Mouse (Mus musculus) olfactory bulb, adult 2 months (tissue): ENCODE measurements around the gene Hist2h3c2. TPM values are rescaled to one million over a fixed set of nuclear protein-coding genes. Genes with fewer than 3 reads are reported as not detected.
"Not testable (repeated sequence)": the region's sequence is repeated elsewhere in the genome, so short reads cannot be mapped to it uniquely, and the experiment has no call there.

Experiments used
- H3K27ac ChIP-seq: fragments of 200-500 bp; 2 replicates; pipeline ENCODE4 v1.5.1; 2012; ENCODE audit warnings: low read depth, low read length; ENCODE audit not compliant: insufficient read depth
- H3K4me1 ChIP-seq: fragments of 200-500 bp; 2 replicates; pipeline ENCODE4 v1.6.1; 2012; ENCODE audit warnings: low read length; ENCODE audit not compliant: control insufficient read depth, insufficient read depth
- H3K4me3 ChIP-seq: fragments of 200-500 bp; 2 replicates; pipeline ENCODE4 v1.5.1; 2012; ENCODE audit warnings: mild to moderate bottlenecking, low read depth, low read length, moderate library complexity; ENCODE audit not compliant: insufficient read depth
- CTCF ChIP-seq: fragments of 200-500 bp; IDR thresholded peaks from 2 replicates; pipeline ENCODE4 v1.5.1; 2012; ENCODE audit warnings: low read depth, mild to moderate bottlenecking, low read length, moderate library complexity; ENCODE audit not compliant: insufficient read depth
- POLR2A ChIP-seq: fragments of 200-500 bp; IDR thresholded peaks from 2 replicates; pipeline ENCODE4 v1.6.1; 2012; ENCODE audit warnings: mild to moderate bottlenecking, low read depth, low read length, moderate library complexity; ENCODE audit not compliant: insufficient read depth
- WGBS: fragments of 180-500 bp; shearing (Covaris S2); methylation state at CpG from one replicate; pipeline ENCODE4 v1.1.7; 2018; 5-methylcytosine and 5-hydroxymethylcytosine counted together
- polyA plus RNA-seq: library from polyadenylated mRNA; stranded (reverse); fragments of >200 nt; gene quantifications from 2 replicates; pipeline ENCODE4 v1.2.4, GENCODE M21; 2012; ENCODE audit warnings: low replicate concordance; ENCODE audit not compliant: missing spikeins, insufficient read depth, insufficient read length

The Hist2h3c2 gene
- polyA plus RNA-seq, 1 experiment: not detected

DNA sequence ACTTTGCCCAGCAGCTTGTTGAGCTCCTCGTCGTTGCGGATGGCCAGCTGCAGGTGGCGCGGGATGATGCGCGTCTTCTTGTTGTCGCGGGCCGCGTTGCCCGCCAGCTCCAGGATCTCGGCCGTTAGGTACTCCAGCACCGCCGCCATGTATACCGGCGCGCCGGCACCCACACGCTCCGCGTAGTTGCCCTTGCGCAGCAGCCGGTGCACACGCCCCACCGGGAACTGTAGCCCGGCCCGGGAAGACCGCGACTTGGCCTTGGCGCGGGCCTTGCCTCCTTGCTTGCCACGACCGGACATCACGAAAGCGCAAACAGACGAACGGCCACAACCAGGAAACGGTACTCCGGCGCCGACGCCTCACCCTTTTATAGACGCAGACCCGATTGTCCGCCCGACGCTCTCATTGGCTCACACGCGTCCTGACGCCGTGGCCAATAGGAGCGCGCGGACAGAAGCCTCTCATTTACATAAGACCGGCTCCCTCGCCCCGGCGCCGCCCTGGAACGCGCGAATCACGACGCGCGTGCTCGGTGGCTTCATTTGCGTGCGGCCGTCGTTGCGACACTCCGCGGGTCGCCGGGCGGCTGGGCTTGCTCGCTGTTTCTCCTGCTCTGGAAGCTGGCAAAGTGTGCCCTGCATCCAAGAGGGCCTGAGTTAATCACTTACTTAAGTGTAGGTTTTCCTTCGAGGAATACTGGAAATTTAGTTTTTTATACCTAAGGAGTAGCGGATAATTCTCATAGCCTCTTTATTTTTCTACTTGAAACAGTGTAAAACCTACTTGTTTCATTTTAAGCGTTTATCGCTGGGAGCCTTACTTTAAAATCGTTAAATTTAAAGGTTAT is 1.2 kb upstream of the Hist2h3c2 start, which contains the start of gene Hist2h2aa2:
Gene Hist2h2aa2, minus strand, starts transcription at position 328 of the 850 bp plus-strand sequence.
- not testable (repeated sequence) for H3K4me1 ChIP-seq
- whole genome bisulfite sequencing: 2% methylated on average over 41 of the region's 85 CpGs
- peak; percentile 42; the same call in 1 of the 2 replicates for TF ChIP-seq POLR2A
- Histone ChIP-seq H3K4me3 (peak within 1 kb of the TSS; percentile 52), H3K27ac (peak within 1 kb of the TSS; percentile 58)

DNA sequence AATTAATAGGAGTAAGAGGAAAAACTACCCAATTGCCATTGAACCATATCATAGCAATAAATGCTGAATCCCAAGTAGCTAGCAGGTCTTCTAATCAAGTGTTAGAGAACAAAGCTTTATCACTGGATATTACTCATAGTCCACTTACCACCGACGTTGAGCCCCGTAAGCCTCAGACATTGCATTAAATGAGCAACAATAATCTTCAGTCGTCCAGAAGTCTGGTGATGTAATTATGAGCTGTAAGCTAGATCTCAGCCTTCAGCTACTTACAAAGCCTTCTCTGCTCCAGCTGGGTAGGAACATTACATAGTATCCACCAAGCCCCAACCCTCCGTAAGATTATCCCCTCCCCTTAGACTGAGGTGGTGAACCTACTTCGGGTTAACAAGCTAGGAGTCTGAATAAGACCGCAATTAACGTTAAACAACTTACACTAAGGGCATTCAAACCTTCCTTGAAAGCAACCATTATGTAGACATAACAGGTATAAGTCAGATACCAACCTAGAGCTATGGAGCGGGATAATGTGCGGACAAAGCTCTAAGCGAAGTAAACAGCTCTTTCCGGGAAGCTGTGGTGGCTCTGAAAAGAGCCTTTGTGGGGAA is 919 bp downstream of the Hist2h3c2 start:
- TF ChIP-seq CTCF (no peak), POLR2A (no peak)
- Histone ChIP-seq H3K4me3 (no peak overlapping the region; the same call in 1 of the 2 replicates), H3K4me1 (0 out of 2 replicates have a peak, but pooled peaks cover 2% of the 10 kb centered on the region), H3K27ac (no peak overlapping the region)
- 10% methylated on average over 12 of the region's 12 CpGs for whole genome bisulfite sequencing

DNA sequence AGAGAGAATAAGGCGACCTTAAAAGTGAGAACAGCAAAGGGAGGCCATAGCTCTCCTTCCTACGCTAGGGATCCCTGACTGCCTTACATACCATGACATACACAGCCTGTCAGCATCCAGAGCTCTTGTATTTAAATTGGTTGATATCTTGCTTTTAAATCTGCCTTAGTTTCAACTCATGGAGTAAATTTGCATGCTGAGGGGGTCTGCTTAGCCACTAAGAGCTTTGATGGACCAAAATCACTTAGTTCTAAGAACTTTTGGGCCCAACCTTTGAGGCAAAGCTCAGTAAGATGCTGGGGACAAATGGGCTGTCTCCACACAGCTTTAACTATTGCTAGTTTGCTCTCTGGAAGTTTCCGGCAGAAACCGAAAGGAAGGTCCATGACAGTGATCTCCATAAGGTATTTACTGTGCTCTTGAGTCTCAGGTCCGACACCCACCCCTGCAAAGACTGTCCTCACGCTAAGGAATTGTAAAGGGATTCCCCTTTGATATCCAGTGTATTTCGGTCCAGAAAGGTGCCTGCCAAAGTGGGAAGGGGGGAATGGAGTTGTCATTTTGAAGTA is 1.5 kb downstream of the Hist2h3c2 start:
- 57% methylated on average over 7 of the region's 7 CpGs for WGBS
- no peak overlapping the region for H3K4me3 ChIP-seq
- H3K27ac ChIP-seq: no peak overlapping the region
- H3K4me1 ChIP-seq: 0 out of 2 replicates have a peak, but pooled peaks cover 2% of the 10 kb centered on the region
- no peak for TF ChIP-seq CTCF
- no peak for TF ChIP-seq POLR2A

DNA sequence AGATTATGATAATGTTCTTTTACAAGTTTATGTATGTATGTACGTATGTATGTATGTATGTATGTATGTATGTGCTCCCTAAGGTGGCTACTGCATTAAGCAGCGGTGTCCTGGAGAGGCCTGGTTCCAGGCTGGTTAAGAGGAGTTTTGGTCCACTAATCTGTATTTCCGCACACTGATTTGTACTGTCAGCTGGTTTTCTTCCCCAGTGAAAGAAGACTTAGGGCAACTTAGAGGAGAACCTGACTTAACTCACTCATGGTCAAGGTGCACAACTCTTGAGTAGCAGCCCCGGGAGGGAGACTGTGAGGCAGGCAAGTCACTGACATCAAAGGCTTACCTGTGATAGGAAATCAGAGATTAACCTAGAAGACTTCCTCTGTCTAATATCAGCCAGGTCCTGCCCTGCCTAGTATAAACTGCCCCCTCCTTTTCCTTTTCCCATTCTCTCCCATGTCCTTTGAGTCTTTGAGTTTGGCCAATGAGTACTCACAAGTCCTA is 2.0 kb downstream of the Hist2h3c2 start:
- Histone ChIP-seq H3K4me3 (no peak overlapping the region), H3K27ac (no peak overlapping the region), H3K4me1 (0 out of 2 replicates have a peak, but pooled peaks cover 2% of the 10 kb centered on the region)
- WGBS: 87% methylated on average over 4 of the region's 4 CpGs
- no peak for TF ChIP-seq CTCF
- TF ChIP-seq POLR2A: no peak

DNA sequence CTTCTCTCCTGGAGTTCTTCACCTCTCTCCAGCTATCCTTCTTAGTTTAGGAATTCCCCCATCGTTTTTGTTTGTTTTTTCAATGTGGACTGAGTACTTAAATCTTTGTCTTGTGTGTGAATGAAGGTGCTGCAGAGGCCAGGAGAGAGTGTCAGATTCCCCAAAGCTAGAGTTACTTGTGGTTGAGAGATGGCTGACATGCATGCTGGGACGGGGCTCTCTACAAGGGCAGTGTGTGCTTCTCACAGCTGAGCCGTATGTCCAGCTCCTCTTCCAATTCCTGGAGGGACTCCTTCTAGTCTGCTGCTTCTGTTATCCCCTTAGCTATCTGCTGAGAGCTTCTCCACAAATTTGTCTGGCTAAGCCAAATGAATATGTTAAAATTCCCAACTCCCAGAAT is 3.1 kb downstream of the Hist2h3c2 start:
- Histone ChIP-seq H3K27ac (no peak overlapping the region), H3K4me1 (0 out of 2 replicates have a peak, but pooled peaks cover 2% of the 10 kb centered on the region), H3K4me3 (no peak overlapping the region)
- TF ChIP-seq POLR2A: no peak
- TF ChIP-seq CTCF: no peak
- WGBS: 80% methylated on average over 3 of the region's 3 CpGs

DNA sequence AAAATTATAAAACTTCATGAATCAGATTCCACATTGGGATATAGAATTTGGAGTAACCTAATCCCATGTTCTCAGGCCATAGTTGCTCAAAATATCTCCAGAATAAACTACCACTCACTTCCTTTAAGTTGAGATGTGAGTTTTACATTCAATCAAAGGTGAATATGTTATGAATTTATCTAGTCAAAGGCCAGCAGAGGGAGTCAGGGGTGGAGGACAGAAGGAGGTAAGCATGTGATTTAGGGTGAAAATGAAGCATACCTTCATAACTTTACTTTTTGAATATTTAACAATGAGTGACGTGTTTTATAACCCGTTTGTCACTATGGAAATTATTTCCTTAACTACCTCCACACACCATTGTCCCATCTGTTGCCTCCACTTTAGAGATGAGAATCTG is 4.0 kb downstream of the Hist2h3c2 start:
- H3K4me1 ChIP-seq: 0 out of 2 replicates have a peak, but pooled peaks cover 2% of the 10 kb centered on the region
- no peak overlapping the region for H3K27ac ChIP-seq
- WGBS: 91% methylated on average over 2 of the region's 2 CpGs
- H3K4me3 ChIP-seq: no peak overlapping the region
- TF ChIP-seq POLR2A (no peak), CTCF (no peak)

DNA sequence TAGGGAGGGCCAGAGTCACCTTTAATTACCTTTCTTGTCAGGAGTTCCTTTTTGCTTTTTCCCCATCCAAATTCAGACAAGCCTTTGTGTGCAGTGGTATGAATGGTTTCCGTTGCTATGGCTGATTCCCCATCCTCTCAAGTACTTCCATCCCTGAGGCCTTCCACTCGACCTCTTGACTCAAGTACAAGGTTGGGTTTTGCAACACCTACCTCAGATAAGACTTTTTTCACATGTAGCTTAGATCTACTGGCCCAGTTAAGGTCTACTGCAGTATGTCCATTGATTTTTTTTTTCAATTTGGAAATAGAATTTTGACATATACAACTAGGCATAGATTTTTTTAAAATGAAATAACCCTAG is 7.2 kb downstream of the Hist2h3c2 start:
- no peak overlapping the region for H3K4me3 ChIP-seq
- peaks cover under 1% of the 10 kb centered on the region; the same call in 1 of the 2 replicates for H3K4me1 ChIP-seq
- no peak overlapping the region for H3K27ac ChIP-seq
- 74% methylated on average over 2 of the region's 2 CpGs for WGBS
- TF ChIP-seq CTCF: no peak
- TF ChIP-seq POLR2A: no peak

DNA sequence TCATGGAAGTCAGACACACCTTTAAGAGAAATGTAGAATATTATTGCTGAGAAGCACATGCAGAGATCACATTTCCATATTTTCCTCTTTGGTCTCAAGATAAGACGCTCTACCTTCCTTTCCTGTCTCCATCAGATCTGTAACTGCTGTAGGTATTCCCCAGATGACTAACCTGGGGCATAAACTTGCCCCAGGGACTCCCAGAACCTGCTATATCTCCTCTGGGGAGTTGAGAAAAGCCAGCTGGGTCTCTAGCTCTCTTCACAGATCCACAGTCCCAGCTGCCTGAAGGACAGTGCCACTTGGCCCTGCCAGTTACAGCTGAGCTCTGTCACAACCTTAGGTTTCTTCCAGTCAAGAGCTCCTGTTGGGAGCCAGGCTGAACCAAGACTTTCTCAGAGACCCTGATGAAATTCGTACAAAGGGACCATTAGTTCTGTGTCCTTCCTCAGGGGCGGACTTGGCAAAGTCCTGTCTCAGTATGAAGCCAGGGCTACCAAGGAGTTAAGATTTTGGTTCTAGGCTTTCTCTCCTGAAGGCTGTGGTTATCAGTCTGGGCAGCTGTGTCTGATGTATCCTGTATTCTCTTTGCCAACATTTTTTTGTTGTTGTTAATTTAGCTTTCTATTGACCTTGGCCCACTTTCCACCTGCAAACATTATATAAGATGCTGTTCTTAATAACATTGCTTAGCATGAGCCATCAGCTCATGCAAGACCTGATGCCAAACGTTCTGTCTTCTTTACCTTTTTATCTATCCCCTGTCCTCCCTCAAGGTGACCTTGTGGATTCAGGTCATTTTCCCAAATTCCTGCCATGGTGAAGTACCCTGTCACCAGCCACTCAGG is 7.8 kb downstream of the Hist2h3c2 start:
- TF ChIP-seq CTCF (no peak), POLR2A (no peak)
- WGBS: 80% methylated on average over 4 of the region's 4 CpGs
- H3K27ac ChIP-seq: no peak overlapping the region

More for the DNA sequence above, 7.8 kb downstream of the Hist2h3c2 start:
- H3K4me3 ChIP-seq: no peak overlapping the region
- peaks cover 2% of the 10 kb centered on the region; the same call in 1 of the 2 replicates for H3K4me1 ChIP-seq
